Mouse (Mus musculus) granulocyte monocyte progenitor cell, adult 5-6 weeks (primary cell): ENCODE data around the gene Pde4c. TPM values are rescaled to one million over a fixed set of nuclear protein-coding genes. Genes with fewer than 3 reads are reported as not detected.

Source experiments
- ATAC-seq: replicated peaks from 2 replicates; pipeline ENCODE4 v1.8.0; 2016; ENCODE audit warnings: mild to moderate bottlenecking, moderate TSS enrichment, inconsistent platforms; ENCODE audit not compliant: poor library complexity, severe bottlenecking
- total RNA-seq, 2 experiments: library from RNA; stranded (forward) in 1 of 2; stranded (reverse) in 1 of 2; fragments of 200-712, 200-1000 nt in 1 of 2; fragments of >200 nt in 1 of 2; fragmentation: Nextera tagmentation in 1 of 2; gene quantifications; 2 replicates each; pipeline ENCODE4 v1.2.3; 2014 to 2017

The Pde4c gene
- total RNA-seq, 2 experiments from 2014 or later, result not detected

DNA sequence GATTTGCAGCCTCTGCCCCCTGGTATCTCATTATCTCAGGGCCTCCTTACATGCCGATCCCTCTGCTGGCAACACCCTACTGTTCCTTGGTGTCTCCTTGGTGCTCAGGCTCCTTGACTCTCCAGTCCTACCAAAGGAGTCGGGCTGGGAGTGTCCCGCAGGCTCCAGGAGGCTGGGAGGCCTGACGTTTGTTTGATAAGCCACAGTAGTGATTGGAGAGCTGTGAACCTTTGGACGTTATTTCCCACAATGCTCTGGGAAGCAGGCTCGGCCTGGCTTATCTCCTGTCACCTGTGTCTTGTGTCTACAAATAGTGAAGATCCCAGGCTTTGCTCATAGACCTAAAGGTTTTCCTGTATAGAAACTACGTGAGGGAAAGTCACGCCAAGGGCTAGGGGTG lies 40.5 kb downstream of the Pde4c start:
- ATAC-seq, result no peak

- ATAC-seq, result no peak
Measured at GRCm38 (mm10) chr8:70764676-70765075, 41.2 kb downstream of the Pde4c start.

DNA sequence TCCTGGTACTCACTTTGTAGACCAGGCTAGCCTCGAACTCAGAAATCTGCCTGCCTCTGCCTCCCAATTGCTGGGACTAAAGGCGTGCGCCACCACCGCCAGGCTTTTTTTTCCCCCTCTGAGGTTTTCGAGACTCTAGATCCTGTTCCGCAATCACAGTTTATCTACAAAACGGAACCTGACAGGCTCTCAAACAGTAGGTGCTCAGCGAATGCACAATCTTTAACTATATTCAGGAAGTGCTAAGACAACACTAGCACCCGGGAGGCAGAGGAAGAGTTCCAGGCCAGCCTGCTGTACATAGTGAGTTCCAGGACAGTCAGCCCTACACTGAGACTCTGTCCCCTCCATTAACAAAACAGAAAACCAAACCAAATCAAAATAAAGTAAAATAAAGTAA lies 41.8 kb downstream of the Pde4c start:
- no peak for ATAC-seq

GRCm38 (mm10) chr8:70765838-70766570 lies 42.5 kb downstream of the Pde4c start:
- ATAC-seq, result peak; percentile 5; the same call in 1 of the 2 replicates

- peak; percentile 21; the same call in 1 of the 2 replicates for ATAC-seq
Measured at GRCm38 (mm10) chr8:70766571-70767440, 43.3 kb downstream of the Pde4c start.

DNA sequence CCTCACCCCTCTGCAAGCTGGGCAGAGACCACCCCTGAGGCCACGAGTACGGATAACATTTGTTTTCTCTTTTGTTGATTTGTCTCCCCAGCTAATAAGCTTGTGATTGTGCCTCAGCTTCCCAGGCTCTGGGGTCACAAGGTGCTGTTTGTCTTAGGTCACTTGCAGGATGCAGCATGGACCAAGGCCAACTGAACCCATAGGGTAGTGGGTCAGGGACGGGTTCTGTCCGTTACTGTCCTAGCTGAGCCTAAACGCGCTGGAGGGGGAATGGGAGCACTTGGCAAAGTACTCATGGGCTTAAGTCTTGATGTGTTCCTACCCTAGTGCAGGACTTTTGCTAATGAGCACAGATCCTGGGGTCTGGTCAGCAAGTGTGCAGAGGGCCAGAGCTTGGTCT lies 44.0 kb downstream of the Pde4c start:
- ATAC-seq, result no peak

DNA sequence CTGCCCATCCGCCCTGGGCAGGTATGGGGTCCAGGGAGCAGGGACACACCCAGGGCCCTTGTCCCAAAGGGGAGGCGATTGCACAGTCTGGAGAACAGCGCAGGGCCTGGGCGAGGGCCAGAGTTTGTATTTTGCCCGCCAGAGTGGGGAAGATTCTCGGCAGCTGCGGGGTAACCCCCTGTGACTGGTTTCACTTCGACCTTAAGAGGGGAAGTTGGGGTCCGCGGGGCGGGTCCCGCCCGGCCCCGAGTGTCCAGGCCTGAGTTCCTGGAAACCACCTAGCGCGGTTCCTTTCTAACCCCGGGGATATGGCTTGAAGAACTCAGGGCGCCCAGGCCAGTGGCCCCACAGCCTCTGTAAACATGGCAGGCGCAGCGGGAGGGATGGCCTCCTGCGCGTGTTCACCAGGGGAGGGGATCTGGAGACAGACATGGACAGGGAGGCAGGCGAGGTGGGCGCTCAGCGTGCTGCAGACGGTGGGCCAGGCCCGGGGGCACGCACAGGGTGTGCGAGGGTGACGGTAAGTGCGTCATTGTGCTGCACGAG lies 44.8 kb downstream of the Pde4c start:
- peak; percentile 46 for ATAC-seq

DNA sequence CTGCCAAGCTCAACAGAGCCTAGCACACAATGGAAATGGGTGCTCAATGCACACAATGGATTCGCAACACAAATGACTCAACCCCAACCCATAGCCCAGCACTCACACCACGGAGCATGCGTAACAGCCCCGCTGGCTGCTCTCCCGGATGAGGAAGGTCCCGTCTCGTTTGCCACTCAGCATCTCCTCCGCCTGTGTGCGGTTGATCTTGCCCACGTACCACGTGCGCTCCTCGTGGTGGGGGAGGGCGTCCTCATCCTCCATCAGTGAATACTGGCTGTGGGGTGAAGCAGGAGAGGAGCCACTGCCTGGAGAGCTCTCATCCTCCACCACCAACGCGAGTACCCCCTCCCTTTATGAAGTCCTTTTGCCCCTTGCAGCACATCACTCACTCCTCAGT lies 45.4 kb downstream of the Pde4c start:
- no peak for ATAC-seq

- ATAC-seq, result peak; percentile 69
Measured at GRCm38 (mm10) chr8:70769359-70769758, 45.8 kb downstream of the Pde4c start.

GRCm38 (mm10) chr8:70769858-70770257 lies 46.3 kb downstream of the Pde4c start:
- ATAC-seq, result no peak

DNA sequence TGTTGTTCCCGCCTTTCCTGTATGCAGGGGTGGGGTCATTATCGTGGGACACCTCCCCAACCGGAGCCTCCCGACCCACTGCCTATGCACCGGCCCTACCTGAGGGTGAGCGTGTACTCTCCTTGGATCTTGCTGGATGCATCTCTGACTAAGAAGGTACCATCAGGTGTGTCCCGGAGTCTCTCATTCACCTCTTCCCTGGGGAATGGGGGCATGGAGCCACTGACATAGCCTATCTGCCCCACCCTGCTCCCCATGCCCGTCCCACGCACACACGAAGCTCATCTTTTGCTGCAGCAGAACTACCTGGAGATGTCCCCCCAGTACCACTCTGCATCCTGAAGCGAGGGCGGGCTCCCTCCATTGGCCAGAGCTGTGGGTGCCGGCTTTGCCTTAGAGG lies 47.2 kb downstream of the Pde4c start:
- no peak for ATAC-seq

DNA sequence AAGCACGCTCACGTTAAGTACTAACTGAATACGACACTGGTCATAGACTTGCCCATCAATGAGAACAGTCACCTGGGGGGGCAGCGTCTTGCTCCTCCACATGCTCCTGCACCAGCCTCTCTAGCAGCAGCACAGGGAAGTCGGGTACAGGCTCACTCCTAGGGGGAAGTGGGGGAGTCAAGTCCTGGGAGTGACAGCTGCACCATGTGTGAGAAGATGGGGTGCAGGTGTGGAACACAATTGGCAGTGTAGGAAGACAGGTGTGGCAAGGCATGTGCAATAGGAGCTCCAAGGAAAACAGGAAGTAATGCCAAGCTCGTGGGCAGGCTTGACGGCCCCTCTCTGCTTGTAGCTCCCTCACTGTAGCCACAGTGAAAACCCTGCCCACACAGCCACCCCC lies 47.7 kb downstream of the Pde4c start:
- ATAC-seq, result no peak

- ATAC-seq, result no peak
Measured at GRCm38 (mm10) chr8:70772075-70772474, 48.6 kb downstream of the Pde4c start.

DNA sequence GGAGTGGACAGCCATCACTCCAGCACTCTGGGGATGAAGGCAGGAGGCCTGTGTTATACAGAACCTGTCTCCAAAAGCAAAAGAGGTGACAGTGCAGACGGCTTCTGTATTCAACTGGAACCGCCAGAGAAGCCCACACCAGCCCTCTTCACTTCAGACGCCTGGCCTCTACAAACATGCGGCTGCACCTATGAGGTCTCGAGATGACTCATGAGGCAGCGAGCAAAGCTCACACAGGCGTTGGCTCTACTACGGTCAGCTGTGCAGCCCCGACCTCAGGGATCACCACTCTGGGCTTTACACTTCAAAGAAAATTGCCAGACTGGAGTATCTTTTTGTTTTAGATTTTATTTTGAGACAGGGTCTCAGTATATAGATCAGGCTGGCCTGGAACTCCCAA lies 49.4 kb downstream of the Pde4c start:
- no peak for ATAC-seq

- ATAC-seq, result no peak
Measured at GRCm38 (mm10) chr8:70773410-70773809, 49.9 kb downstream of the Pde4c start.

- no peak for ATAC-seq
Measured at GRCm38 (mm10) chr8:70773833-70774232, 50.3 kb downstream of the Pde4c start.

- no peak for ATAC-seq
Measured at GRCm38 (mm10) chr8:70774740-70775139, 51.2 kb downstream of the Pde4c start.

- ATAC-seq, result no peak
Measured at GRCm38 (mm10) chr8:70775227-70775626, 51.7 kb downstream of the Pde4c start.

GRCm38 (mm10) chr8:70775851-70776495 lies 52.5 kb downstream of the Pde4c start:
- no peak for ATAC-seq

GRCm38 (mm10) chr8:70776496-70777444 lies 53.2 kb downstream of the Pde4c start, which contains the start of gene Pik3r2:
Pik3r2 (minus strand) TSS chr8:70776713.
- peak; percentile 83 for ATAC-seq
